Mouse (Mus musculus) spleen, postnatal 36 days (tissue): ENCODE results near the gene Bmpr1b.

Experiments used
- DNase-seq, 2 experiments: peaks; one replicate each; pipeline ENCODE4 v3.0.0; 2022; ENCODE audit warnings: low spot score in 2 of 2, mixed read lengths in 1 of 2

Gene Bmpr1b

DNA sequence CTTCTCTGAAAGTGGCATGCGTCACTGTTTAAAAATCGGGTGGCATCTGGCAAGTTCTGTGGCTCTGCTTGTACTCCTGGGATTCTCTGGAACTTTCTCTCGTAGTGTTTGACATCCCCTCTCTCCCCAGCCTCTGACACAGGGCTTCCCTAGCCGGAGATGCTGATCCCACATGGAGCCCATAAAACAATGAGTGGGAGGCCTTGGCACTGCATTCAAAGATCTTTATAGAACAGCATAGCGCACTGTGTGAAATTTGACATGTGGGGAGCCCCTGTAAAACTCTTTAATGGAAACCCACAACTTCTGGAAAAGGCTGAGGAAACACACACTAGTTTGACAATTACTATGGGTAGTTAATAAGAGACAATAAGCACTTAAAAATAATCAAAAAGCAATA is 126.2 kb downstream of the Bmpr1b start:
- DNase-seq, result no peak

DNA sequence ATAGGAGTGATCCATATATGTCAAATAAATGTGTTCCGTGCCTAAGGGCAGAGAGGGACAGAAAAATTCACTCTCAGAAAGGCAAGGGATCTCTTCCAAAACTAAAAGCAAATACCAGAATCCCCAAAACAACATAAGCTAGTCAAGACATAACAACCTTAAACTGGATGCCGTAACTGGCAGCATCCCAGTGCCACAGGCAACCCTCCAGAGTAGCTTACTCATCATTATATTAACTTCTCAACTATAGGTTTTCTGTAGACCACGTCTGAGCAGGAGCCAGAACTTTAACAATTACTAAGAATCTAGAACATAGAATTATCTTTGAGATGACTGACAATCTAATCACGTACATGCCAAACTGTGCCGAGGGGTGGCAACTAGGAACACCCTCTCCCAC is 128.9 kb downstream of the Bmpr1b start:
- no peak for DNase-seq

DNA sequence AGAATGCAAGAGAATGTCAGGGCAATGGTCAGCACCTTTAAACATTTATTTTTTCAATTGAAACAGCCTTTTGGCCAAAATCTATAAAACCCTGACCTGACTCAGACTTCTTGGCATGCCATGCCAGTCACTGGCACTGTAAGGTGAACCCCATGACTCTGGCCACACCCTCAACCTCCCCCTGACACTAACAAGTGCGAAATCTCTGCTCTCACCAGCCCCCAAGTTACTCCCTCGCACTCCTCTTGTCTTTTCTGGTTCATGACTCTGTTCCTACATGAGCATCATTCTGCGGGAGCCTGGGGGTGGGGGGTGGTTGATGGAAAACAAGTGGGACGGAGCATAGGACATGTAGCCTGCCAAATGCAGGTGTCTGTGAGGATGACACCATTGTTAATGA is 135.1 kb downstream of the Bmpr1b start:
- no peak for DNase-seq

DNA sequence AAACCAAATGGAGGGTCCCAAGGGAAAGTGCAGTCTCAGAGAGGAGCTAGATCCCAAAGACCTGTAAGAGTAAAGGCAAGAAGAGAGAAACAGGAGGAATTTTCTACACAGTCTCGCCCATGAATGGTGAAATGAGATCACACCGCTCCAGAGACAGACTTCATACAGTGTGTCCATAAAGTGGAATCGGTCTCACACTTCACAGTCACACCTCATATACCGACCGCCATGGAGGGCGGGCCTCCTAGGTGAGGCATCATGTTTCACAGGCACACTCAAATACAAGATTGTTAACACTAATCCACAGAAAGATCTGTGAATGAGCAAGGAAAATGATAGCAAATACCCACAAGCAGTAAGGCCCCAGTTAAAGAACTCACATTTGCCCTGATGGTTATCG is 149.5 kb downstream of the Bmpr1b start:
- DNase-seq, result no peak

DNA sequence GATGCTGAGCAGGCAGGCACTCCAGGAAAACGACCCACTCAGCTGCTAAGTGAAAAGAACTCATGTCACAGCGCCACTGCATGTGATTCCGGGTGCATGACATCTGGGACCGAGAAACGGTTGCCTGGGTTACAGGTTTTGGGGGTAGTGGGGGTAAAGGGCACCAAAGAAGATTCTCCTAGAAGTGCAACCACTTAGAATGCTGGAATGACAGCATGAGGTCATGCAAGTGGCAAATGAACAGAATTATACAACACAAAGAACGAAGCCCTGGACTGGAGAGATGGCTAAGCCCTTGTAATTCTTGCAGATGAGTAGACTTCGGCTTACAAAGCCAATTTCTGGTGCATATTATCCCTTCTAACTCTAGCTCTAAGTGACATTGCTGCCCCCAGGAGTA is 184.7 kb downstream of the Bmpr1b start:
- DNase-seq, result no peak

DNA sequence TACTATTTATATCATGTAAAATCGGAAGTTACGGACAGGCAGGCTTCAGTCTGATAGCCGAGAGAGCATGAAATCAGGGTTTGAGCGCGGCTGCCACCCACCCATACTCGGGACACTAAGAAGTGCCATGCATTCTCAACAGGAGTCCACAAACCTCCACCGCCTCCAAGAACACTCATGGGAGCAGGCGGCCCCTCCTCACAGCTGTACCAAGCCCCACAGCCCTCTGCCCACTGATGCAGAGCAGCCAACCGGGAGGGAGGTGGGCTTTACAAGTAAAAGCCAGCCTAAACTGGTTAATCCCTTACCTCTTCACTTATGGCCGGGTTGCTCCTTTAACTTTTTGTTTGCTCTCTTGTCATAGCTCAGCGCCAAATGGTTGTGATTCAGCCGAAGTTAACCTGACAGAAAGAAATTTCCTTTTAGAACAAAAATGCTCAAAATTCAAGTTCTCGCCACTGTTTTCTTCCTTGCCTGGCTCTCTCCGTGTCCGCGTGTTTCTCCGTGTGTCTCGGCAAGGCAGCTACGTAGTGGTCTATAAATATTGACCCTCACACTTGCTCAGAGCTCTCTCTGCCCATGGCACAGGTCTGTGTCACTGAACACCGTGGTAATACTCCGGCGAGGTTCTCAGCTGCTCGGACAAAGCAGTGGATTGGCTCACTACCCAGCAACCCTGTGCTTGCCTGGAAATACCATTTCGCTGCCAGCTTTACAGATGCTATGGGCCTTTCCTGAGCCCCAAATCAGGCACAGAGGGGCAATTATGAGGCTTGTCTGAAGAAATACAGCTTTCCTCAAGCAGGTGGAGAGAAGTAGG is 187.4 kb downstream of the Bmpr1b start:
- no peak for DNase-seq

DNA sequence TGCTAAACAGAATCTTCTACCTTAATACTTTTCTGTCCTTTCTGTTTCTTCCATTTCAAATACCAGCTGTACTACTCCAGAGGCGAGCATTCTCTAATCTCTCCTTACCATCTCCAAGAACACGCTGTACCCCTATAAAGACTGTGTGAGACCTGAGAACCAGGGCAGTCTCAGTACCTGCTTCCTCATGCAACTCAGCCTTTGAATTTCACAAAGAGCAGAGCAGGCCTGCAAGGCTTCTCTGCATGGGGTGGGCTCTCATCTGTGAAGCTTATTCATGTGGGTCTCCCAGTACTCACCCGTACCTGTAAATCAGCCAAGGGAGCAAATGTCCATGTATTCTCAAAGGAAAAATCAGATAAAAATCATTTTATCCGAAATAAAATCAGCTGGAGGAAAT is 203.0 kb downstream of the Bmpr1b start:
- no peak for DNase-seq

DNA sequence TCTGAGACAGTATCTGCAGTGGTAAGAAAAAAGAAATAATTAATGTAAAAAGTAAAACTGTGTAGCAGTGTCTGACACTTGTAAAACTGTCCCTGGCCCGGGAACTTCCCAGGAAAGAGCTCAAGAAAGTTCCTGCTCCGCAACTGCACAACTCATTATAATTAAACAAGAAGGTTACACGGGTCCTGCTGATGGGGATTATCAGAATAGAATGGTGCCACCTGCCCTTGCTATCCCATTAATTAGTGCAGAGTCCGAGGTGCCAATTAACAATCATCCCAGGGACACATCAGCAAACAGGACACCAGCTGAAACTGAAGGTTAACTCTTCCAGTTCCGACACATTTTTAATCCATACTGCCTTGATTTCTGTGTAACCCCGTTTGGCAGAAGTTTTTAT is 216.3 kb downstream of the Bmpr1b start:
- DNase-seq, result no peak

DNA sequence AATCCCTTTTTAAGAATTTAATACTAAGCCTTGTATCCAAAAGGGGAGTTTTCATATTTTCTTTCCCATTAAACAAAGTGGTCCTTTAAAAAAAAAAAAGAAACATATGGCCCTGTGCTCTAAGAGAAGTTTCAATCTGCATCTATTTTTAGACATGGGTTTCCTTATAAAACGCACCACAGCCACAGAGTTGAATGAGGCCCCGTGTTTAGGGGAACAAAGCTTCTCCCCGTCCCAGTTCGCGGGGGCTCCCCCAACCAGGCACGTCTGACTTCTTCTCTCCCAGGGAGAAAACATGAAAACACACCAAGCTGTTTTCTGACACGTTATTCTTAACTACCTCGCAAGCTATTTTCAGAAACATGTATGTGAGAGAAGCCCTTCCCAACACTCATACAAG is 218.6 kb downstream of the Bmpr1b start:
- DNase-seq, result no peak

DNA sequence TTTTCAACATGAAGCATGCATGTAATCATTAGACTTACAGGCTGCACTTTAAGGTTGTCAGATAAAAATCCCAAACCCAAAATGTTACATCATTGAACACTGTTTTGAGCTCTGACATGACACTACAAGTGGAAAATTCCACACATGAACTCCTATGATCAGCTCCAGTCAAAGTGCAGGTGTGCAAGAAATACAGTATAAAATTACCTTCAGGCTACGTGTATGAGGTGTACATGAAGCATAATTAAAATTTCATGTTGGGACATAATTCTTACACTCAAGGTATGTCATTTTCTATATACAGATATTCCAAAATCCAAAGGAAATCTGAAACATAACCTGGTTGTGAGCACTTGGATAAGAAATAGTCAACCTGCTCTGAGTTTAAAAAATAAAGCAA is 220.7 kb downstream of the Bmpr1b start:
- no peak for DNase-seq

DNA sequence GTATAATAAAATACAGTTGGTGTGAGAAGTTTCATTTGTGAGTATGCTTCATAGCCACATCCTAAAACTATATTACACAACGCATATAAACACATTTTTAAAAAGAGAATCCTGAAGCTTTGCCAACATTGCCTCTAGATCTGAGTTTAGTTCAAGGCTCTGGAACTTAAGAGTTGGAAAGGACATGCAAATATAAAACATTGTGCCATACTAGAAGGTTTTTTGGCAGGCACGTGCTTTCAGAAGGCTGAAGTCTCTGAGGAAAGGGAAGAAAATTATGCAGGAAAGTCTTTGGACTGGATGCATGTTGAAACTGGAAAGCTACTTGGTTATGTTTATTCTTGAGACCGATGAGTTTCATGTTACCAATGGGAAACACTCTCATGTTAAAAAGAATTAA is 221.1 kb downstream of the Bmpr1b start:
- DNase-seq, result no peak

DNA sequence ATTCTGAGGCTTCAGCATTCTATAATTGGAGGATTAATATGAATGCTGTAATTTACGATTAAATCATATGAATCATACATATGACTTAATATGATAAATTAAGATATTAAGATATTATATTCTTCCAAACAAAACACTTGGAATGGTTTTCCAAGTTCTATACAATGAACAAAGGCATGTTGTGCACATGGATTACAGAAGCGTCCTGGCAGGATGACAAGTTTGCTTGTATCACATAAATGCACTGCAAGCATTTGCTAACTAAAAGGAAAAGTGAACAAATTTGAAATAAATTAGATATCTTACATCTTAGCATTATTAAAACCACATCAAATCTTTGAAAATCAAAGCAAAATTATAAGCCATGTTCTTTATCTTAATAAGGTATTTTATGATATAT is 222.4 kb downstream of the Bmpr1b start:
- no peak for DNase-seq

DNA sequence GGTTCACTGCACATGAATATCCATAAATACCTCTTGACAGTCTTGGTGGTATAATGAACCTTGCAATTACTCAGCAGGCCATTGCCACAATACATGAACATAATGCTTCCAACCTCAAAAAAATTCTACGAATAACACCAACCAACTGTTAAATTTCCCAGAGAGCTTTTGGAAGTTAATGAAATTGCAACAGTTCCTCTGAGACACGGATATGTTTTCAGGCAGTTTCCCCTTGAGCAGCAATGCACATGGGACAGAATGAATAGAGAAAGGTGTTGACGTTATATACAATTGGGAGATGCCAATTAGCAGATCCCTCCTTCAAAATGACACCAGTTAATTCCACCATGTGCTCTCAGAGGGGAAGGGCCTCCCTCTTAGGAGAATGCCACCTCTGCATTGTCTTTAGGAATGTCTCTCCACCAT is 225.9 kb downstream of the Bmpr1b start:
- DNase-seq, result no peak

DNA sequence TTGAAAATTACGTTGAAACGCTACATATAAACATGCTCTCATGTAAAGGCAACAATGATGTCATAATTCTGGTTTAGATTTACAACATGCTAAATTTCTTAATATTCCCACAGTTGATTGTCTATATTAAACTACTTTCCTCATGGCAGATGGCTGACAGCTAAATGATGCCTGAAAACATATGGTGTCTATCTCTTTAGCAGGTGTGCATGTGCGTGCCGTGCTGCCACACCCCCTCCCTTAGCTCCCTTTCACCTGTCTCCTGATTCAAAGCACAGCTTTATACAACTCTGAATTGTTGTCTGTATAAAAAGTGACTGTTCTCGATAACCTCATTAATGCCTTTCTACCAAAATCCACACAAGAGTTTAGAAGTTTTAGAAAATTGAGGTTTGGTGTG is 229.0 kb downstream of the Bmpr1b start:
- no peak for DNase-seq

DNA sequence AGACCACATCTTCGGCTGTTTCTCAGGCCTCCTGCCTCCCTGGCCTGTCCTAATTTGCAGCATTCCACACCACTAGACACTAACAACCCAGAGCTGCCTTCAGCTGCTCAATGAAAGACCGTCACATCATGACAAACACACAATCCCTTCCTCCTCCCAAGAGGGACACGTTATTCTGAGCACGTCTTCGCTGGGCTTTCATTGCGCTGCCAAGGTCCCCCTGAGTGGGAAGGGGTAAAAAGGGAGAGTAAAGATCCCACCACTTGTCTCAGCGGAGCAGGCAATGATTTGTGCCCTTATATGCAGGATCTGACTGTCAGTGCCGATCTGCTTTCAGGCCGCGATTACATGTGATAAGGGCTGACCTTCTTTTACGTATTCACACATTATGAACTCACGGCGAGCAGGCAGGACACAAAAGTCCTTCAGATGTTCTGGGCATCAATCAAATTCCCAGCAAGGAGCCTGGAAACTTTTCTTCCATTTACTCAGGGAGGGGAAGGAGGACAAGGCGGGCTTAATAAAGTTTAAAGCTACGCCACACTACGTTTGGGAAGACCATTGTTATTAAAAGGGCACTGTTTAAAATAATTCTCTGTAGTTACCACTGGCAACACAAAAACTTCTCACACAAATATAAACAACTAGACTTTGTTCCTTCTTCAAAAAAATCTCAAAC is 232.5 kb downstream of the Bmpr1b start:
- no peak for DNase-seq

DNA sequence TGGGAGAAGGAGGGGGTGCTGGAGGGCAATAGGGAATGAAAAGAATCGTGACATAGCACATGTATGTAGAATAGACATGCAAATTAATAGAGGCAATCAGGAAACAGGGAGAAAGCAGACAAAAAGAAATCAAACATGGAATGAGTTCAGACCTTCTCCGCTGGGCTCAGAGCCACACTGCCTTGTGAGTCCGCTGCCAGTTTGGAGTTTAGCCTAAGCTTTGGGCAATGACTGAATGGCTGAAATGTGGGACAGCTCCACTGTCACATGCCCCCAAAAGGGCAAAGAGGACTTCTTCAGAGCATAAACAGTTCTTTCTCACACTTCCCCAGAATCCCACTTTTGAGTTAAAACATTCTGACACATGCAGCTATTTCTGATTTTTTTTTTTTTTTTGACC is 236.3 kb downstream of the Bmpr1b start:
- DNase-seq, result no peak

DNA sequence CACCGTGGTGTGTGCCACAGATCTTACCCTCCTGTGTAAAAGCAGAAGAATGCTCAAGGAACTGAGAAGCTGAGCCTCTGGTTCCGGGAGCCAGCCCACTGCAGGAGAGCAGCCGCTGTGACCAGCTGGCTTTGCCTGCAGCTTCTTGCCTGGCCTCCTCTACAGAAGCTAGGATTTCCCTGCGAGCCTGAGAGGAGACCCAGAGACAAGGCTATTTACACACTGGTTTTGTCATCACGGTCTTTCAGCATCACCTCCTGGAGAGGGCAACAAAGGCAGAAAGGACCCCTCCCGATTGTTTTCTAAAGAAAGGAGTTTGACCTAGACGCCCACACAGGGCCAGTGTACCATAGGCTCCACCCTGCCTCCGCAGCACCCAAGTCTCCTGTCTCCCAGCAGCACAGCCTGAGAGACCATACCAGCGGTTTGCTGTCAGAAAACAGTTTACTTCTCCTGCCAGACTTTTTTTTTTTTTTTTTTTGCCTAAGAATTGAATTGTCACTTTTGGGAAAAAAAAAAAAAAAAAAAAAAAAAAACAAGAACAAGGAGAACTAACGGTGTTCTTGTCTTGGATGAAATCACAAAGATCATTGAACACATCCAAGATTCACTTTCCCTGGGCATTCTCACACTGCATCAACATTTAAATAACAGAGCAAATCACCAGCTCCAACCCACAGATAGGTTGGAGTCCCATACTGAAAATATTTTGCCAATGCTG is 237.7 kb downstream of the Bmpr1b start:
- DNase-seq, result no peak

DNA sequence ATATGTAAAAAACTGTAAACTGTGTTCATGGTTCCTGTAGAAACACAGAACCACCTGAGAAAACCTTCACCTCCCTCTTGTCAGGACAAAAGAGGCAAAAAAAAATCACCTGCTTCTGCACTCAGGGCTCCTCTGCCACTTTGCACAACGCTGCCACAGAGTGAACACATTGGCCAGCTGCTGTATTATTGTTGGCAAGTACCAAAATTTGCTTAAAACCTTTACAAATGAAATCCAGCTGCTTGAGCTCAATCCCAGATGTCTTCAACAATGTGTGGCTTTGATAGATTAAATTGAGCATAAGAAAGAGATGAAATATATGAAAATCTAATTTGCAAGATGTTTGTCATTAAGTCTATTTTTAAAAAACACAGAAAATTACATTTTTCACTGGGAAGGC is 245.8 kb downstream of the Bmpr1b start:
- no peak for DNase-seq

DNA sequence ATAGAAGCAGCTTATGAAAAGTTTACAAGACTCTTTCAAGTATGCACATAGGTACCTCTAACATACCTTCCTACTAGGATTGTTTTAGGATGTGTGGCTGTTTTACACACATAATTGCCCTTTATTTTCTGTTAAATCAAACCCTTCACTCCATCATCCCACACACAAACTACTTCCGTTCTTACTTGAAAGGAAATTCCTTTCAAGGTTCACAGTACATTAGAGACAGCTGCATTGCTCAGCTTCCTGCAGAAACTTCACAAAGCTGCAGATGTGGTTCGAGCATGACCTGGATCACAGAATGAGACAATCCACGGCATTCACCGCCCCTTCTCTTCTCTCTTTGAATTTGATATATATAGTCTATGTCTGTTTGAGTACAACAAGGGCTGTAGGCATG is 248.1 kb downstream of the Bmpr1b start:
- no peak for DNase-seq

DNA sequence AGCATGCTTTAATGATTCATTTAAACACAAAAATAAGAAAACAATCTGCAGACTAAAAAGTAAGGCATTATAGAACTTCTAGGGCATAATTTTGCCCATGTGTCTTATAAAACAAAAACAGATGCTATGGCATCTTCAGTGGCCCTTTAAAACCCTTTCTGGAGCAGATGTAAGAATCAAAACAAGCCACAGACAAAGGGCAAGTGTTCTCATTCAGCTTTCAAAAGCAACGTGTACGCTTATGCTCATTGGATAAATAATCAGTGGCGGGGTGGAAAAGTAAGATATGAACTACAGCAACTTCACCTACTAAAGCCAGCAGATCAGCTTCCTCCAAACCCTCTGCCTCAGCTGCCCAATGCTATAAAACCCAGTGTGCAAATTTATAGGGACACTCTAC is 249.6 kb downstream of the Bmpr1b start:
- no peak for DNase-seq

DNA sequence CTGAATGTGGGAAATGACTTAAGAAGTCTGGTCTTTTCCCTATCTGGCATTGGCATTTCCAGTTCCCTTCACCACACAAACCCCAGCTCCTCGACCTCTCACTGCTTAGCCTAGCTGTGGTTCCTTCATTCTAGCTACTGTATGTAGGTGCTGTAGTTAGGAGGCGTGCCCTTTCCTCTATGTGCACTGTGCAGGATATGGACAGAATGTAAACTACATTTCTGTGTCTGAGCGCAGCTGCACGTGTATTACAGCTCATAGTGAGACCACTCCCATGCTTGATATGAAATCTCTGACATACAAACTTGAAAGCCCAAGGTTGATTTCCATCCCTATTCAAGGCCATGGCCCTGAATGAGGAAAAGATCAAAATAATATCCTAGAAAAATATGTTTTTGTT is 252.1 kb downstream of the Bmpr1b start:
- no peak for DNase-seq

DNA sequence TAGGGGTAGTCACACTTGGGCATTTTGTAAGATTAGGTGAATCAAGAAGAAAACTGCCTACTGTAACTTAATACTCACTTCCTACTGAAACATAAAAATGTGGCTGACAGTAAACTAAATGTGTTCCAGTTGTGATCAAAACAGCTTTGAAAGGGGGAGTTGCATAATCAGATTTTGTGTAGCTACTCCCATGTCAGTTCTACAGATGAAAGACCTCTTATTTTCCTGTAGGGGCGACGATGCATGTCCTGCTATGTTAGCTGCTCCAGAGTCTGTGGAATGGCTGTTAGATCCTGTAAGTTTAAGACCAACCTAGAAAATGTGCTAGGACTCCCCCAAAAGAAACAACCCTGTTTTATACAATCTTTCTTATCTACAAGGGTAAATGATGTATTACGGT is 253.2 kb downstream of the Bmpr1b start:
- DNase-seq, result no peak

DNA sequence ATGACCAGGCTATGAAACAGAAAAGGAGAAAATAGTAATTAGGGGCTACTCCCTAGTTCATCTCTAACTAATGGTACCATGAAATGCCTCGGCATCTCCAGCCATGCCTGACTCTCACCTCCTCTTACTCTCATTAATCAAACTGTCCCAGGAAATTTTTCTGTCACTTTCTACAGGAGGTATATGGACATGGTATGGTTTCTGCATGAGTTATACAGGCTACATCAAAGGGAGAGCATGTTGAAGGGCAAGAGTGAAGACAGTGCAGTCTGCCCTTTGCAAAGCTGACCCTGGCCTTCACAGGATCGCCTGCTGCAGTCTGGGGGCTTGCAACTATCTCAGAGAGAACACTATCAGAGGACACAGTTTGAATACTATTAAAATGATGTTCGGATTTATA is 254.6 kb downstream of the Bmpr1b start:
- DNase-seq, result no peak
